Mouse (Mus musculus) CD4-positive naive resting alpha-beta T cell, adult 76 days (primary cell): Measurements from ENCODE around the gene Nsun7. TPM values are rescaled to one million over a fixed set of nuclear protein-coding genes. Genes with fewer than 3 reads are reported as not detected.

Source experiments
- total RNA-seq: library from RNA; stranded (reverse); gene quantifications from one replicate; pipeline ENCODE4 v1.2.4, GENCODE M21; 2023

Gene Nsun7
- not detected for total RNA-seq

GRCm38 (mm10) chr5:66259756-66260448 lies at the start of gene Nsun7:
Nsun7 (plus strand) TSS chr5:66259897.

Other genes with a start within 250 kb of the Nsun7 start
- gene Rbm47, start 86.8 kb upstream of the Nsun7 start, total RNA-seq, result 1.0 TPM